Mouse (Mus musculus): ENCODE results near the gene Smyd3.

GRCm38 (mm10) chr1:179398639-179399038 lies 119.2 kb downstream of the Smyd3 start:
- TF ChIP-seq CTCF (IDR thresholded peaks at IDR 0.05; ENCODE audit: borderline replicate concordance, control insufficient read depth, extremely low read depth, insufficient read depth, low read length, poor library complexity) (no peak), POLR2A (IDR thresholded peaks at IDR 0.05; ENCODE audit: control insufficient read depth, extremely low read depth, insufficient read depth, low read length, poor library complexity) (no peak)

Data from thymus, adult 2 months (tissue).